Mouse (Mus musculus) spleen, adult 2 months (tissue): ENCODE measurements around the gene Tgfb2.

Source experiments
- CTCF ChIP-seq: fragments of 200-500 bp; IDR thresholded peaks from 2 replicates; pipeline ENCODE4 v1.5.1; 2011; ENCODE audit warnings: mild to moderate bottlenecking, inconsistent platforms; ENCODE audit not compliant: insufficient read depth, insufficient read length, insufficient replicate concordance; ENCODE audit errors: extremely low read depth
- POLR2A ChIP-seq: fragments of 200-500 bp; IDR thresholded peaks from 2 replicates; pipeline ENCODE4 v1.6.1; 2011; ENCODE audit warnings: low read depth, low read length, inconsistent platforms

DNA sequence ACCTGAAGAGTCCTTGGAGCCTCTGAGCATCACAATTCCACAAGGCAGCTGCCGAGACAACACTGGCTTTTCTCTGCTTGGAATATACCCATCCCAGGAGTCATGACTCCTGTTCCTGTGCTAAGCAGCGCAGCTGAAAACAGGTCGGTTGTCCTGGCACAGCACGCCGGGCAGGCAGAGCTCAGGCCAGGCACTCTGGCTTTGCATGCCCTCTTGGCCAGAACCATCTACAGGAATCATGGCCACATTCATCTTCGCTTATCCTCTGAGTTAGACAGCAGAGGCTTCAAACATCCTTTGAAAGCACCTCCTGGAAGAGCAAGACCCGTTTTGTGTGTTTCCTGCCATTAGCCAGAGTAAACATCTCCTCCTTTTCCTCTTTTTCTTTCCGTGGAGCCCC is 53.6 kb downstream of the Tgfb2 start:
- TF ChIP-seq CTCF, result no peak
- no peak for TF ChIP-seq POLR2A
